Mouse (Mus musculus) midbrain, embryonic 14.5 days (tissue): ENCODE results near the gene Fibcd1. TPM values are rescaled to one million over a fixed set of nuclear protein-coding genes. Genes with fewer than 3 reads are reported as not detected.

Source experiments
- ATAC-seq: fragments of 200-750 bp; cut with Nextera tagmentation; 2 replicates; pipeline ENCODE4 v1.8.0; 2017; ENCODE audit warnings: moderate number of reproducible peaks, moderate library complexity; ENCODE audit not compliant: low FRiP score, low TSS enrichment
- DNase-seq: peaks from one replicate; pipeline ENCODE4 v3.0.0-alpha.2; 2015
- H3K27ac ChIP-seq: fragments of 300-500 bp; sonication (generic); replicated peaks from 2 replicates; pipeline ENCODE4 v1.5.1; 2014; ENCODE audit warnings: mild to moderate bottlenecking, low read depth, low read length, moderate library complexity
- H3K27me3 ChIP-seq: fragments of 300-500 bp; sonication (generic); 2 replicates; pipeline ENCODE4 v1.6.1; 2014; ENCODE audit warnings: low read length, control low read depth, mixed read lengths; ENCODE audit not compliant: control insufficient read depth, insufficient read depth
- H3K36me3 ChIP-seq: fragments of 300-500 bp; sonication (generic); 2 replicates; pipeline ENCODE4 v1.6.1; 2014; ENCODE audit warnings: low read length, control low read depth; ENCODE audit not compliant: control insufficient read depth, insufficient read depth
- H3K4me1 ChIP-seq: fragments of 300-500 bp; sonication (generic); 2 replicates; pipeline ENCODE4 v1.6.1; 2014; ENCODE audit warnings: mild to moderate bottlenecking, antibody characterized with exemption, low read length, control low read depth; ENCODE audit not compliant: control insufficient read depth, insufficient read depth
- H3K4me2 ChIP-seq: fragments of 300-500 bp; sonication (generic); 2 replicates; pipeline ENCODE4 v1.6.1; 2014; ENCODE audit warnings: mild to moderate bottlenecking, low read length, moderate library complexity
- H3K4me3 ChIP-seq: fragments of 300-500 bp; sonication (generic); replicated peaks from 2 replicates; pipeline ENCODE4 v1.5.1; 2014; ENCODE audit warnings: low read depth, low read length
- H3K9ac ChIP-seq: fragments of 300-500 bp; sonication (generic); replicated peaks from 2 replicates; pipeline ENCODE4 v1.6.1; 2014; ENCODE audit warnings: mild to moderate bottlenecking, low read length, moderate library complexity
- H3K9me3 ChIP-seq: fragments of 300-500 bp; sonication (generic); 2 replicates; pipeline ENCODE4 v1.6.1; 2016; ENCODE audit warnings: low read length, control low read depth, mixed read lengths; ENCODE audit not compliant: control insufficient read depth
- whole genome bisulfite sequencing: fragments of 180-500 bp; shearing (Covaris S2); extraction: QIAGEN DNeasy Blood & Tissue Kit; methylation state at CpG from one replicate; pipeline ENCODE4 v1.1.7; 2014; 5-methylcytosine and 5-hydroxymethylcytosine counted together
- polyA plus RNA-seq: library from polyadenylated mRNA; unstranded; fragments of >200 nt; fragmentation: Nextera tagmentation; extraction: Ambion mirVana; gene quantifications from 2 replicates; pipeline ENCODE4 v1.2.1, GENCODE M21; 2014

Gene Fibcd1
- polyA plus RNA-seq, 1 experiment from 2014 or later, result 14.8 TPM

DNA sequence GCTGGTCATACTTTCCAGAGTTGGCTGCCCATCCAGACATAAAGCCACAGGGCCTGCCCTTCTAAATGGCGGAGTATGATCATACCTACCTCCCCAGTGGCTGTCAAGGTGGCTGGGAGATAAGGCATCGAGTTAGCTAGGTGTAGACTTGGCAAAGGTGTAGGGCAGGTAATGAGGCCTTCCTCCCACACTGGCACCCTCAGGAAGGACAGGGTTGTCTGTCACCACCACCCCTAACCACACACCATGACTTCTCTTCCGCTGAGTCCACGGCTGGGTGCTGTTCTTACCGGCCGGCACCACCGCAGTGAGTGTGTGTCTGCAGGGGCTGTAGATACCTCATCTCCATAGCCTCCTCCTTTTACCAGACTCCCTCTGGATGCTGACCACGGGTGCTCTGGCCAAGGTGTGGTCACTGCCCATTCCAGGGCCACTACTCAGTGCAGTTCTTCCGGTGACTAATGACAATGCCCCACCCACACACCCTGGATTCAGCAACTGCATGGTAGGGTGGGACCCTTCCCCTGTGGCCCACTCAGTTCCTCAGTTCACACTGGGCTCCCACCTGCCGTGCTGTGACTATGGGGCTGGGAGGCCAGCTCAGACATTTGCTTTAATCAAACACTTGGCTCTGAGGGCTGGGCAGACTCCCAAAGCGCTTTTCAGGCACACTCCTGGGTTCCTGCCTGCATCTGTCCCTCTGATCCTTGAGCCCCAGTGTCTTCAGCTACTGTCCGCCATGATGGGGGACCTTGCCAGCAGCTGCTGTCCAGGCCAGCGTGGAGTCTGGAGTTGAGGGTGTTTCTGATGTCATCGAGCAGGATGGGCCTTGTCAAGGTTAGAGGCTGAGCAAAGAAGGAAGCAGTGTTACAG lies 34.5 kb downstream of the Fibcd1 start:
- H3K27me3 ChIP-seq, result no peaks in the 10 kb centered on the region
- 89% methylated on average over 14 of the region's 14 CpGs for WGBS
- no peak overlapping the region for H3K4me2 ChIP-seq
- no peak overlapping the region for H3K27ac ChIP-seq
- ATAC-seq (no peak), DNase-seq (no peak)
- H3K9me3 ChIP-seq, result no peaks in the 10 kb centered on the region
- H3K36me3 ChIP-seq, result no peaks in the 10 kb centered on the region
- H3K4me3 ChIP-seq, result no peak overlapping the region
- no peak overlapping the region for H3K9ac ChIP-seq
- peaks cover 46% of the 10 kb centered on the region for H3K4me1 ChIP-seq

GRCm38 (mm10) chr2:31810444-31810843 lies 35.4 kb downstream of the Fibcd1 start, which contains the start of gene Qrfp:
Qrfp (minus strand) TSS chr2:31810580.
- H3K36me3 ChIP-seq, result no peaks in the 10 kb centered on the region
- H3K4me2 ChIP-seq, result no peak within 1 kb of the TSS; the same call in 1 of the 2 replicates
- no peaks in the 10 kb centered on the region for H3K9me3 ChIP-seq
- ATAC-seq (no peak), DNase-seq (no peak)
- H3K4me3 ChIP-seq, result no peak within 1 kb of the TSS
- H3K27ac ChIP-seq, result peak within 1 kb of the TSS; percentile 26; the same call in 1 of the 2 replicates
- no peaks in the 10 kb centered on the region for H3K27me3 ChIP-seq
- no peak within 1 kb of the TSS for H3K9ac ChIP-seq
- peaks cover 55% of the 10 kb centered on the region for H3K4me1 ChIP-seq
- 33% methylated on average over 12 of the region's 12 CpGs for WGBS

DNA sequence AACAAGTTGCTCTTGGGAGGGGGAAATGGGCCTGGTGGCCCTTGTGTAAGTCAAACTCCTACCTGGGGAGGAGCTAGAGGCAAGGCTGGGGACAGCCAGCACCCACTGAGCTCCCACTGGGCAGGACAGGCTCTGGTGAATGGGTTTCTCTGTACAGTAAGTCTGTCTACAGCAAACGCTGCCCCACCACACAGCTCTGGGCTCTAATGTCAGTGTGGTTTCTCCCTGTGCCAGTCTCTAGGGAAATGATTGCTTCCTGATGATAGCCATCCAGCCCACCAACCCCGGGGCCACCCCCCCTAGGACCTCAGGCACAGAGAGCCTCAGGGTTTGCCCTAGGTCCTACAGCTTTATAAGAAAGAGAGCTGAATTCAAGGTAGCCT lies 36.5 kb downstream of the Fibcd1 start:
- no peaks in the 10 kb centered on the region for H3K27me3 ChIP-seq
- H3K4me3 ChIP-seq, result no peak overlapping the region
- H3K4me2 ChIP-seq, result no peak overlapping the region; the same call in 1 of the 2 replicates
- peaks cover 59% of the 10 kb centered on the region for H3K4me1 ChIP-seq
- ATAC-seq, result no peak
- no peak for DNase-seq
- 34% methylated on average over 2 of the region's 2 CpGs for WGBS
- H3K9me3 ChIP-seq, result no peaks in the 10 kb centered on the region
- no peaks in the 10 kb centered on the region for H3K36me3 ChIP-seq
- H3K9ac ChIP-seq, result no peak overlapping the region
- no peak overlapping the region; the same call in 1 of the 2 replicates for H3K27ac ChIP-seq

DNA sequence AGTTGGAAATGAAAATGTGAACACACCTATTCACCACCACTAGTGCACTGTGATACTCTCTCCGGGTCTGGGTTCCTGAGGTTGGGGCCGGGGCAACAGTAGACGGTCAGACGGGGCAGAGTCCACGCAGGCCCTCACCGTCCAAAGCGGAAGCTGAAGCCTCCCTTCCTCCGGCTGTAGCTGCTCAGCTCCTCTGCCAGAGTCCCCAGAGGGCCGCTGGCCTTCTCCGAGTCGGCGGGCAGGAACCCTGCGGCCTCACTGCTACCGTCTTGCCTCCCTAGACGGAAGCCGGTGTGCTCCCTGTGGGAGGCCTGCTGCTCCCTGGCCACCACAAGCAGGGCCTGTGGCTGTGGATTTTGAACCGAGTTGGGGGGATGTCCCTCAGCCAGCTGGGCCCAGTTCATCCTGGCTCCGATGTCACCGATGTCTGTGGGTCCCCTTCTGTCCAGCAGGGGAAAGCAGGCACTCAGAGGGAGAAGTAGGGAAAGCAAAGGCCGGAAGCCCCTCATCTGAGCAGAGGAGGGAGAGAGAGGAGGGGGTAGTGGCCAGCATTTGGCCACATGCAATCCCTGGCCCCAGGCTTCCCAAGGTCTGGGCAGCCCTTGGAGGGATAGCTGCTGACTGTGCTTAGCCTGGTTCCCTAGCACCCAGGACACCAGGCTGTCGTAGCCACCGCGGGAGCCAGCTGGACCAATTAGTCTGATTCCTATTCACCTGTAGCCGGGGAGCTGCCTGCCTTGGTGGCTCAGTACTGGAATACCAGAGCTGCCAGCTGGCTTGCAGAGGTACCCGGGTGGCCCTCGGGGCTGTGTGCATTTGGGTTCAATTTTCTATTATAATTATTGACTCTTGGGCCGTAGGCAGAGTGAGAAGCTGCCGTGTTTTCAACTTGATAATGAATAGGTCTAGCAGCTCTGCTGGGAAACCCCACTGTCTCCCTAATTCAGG lies 37.1 kb downstream of the Fibcd1 start:
- H3K27me3 ChIP-seq, result no peaks in the 10 kb centered on the region
- H3K4me2 ChIP-seq, result no peak overlapping the region
- ATAC-seq, result no peak
- H3K9ac ChIP-seq, result no peak overlapping the region
- H3K4me1 ChIP-seq, result peaks cover 59% of the 10 kb centered on the region
- H3K27ac ChIP-seq, result peak overlapping the region; percentile 83
- H3K9me3 ChIP-seq, result no peaks in the 10 kb centered on the region
- DNase-seq, result peak; percentile 60
- H3K4me3 ChIP-seq, result no peak overlapping the region
- 29% methylated on average over 28 of the region's 28 CpGs for WGBS
- peaks cover 5% of the 10 kb centered on the region; the same call in 1 of the 2 replicates for H3K36me3 ChIP-seq

DNA sequence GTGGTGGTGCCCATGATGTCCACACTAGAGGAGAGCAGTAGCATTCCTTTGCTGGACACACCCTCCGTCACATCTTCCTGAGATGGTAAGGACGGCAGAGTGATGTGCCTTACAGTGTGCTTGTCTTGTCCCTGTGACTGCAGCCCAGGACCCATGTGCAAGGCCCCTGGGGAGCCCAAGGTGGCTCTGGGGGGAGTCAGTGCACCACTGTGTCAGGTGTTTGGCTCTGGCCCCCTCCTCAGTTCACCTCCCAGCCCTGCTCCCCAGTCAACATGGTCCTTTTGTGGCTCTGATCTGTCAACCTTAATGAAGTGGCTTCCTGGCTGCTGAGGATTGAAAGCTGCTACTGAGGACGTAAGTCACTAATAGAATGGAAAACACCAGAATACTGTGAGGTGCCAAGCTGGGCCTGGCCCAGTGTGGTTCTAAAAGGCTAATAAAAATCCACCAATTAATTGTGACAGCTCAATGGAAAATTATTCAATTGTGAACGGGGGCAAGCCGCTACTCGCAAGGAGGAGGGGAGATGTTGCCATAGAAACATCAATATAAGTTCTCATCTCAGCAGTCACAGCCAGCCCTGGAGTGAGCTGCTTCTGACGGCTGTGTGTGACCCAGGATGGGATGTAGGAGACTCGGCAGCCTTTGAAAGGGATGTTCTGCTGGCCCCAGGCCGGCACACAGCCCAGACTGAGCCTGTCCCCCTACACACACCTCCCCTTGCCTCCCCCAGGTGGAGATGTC lies 39.0 kb downstream of the Fibcd1 start:
- ATAC-seq (peak; percentile 35; the same call in 1 of the 2 replicates), DNase-seq (peak; percentile 80)
- Histone ChIP-seq H3K4me1 (peaks cover 59% of the 10 kb centered on the region), H3K9ac (peak overlapping the region; percentile 7; the same call in 1 of the 2 replicates), H3K27me3 (no peaks in the 10 kb centered on the region), H3K9me3 (no peaks in the 10 kb centered on the region), H3K27ac (peak overlapping the region; percentile 83), H3K36me3 (peaks cover 23% of the 10 kb centered on the region), H3K4me3 (no peak overlapping the region), H3K4me2 (peak overlapping the region; percentile 28)
- 11% methylated on average over 9 of the region's 9 CpGs for WGBS

DNA sequence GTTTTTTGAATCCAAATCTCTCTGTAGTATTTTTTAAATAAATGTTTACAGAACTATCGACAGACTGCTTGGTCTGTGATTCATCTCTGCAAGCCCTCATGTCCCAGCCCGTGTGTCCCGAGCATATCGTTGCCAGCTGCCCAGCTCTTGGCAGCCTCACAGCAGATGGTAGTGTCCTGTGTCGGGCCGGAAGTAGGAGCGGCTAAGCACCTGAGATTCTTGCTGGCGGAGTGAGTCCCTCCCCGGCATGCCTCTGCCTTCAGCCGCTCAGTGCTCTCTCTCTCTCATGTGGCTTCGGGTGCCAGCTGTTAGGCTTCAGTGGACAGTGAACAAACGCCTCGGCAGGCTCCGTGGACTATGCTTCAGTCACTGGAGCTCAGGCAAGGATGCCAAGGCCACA lies 42.3 kb downstream of the Fibcd1 start:
- Histone ChIP-seq H3K9ac (no peak overlapping the region), H3K27me3 (no peaks in the 10 kb centered on the region), H3K36me3 (peaks cover 56% of the 10 kb centered on the region), H3K4me2 (no peak overlapping the region), H3K27ac (no peak overlapping the region), H3K4me3 (no peak overlapping the region), H3K4me1 (peaks cover 35% of the 10 kb centered on the region), H3K9me3 (no peaks in the 10 kb centered on the region)
- no peak for ATAC-seq
- DNase-seq, result no peak
- WGBS, result 86% methylated on average over 14 of the region's 14 CpGs

DNA sequence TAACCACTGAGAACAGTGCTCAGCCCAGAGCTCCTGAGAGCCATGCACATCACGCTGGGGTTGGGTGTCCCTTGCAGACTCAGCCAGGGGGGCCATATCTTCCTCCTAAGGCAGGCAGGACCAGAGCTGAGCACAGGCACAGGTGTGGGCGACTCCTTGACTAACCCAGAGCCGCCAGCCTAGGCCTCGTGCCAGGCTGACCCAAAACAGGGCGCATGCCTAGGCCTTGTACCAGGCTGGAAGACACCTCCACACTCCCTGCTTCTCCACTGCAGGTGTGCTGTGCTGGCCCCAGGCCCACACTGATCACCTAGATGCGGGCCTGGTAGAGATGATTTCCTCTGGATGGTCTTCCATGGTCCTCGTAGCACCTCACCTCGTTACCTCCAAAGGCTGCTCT lies 43.0 kb downstream of the Fibcd1 start:
- Histone ChIP-seq H3K4me2 (no peak overlapping the region), H3K27me3 (no peaks in the 10 kb centered on the region), H3K9me3 (no peaks in the 10 kb centered on the region), H3K4me1 (peaks cover 28% of the 10 kb centered on the region), H3K4me3 (no peak overlapping the region), H3K9ac (no peak overlapping the region), H3K27ac (no peak overlapping the region), H3K36me3 (peaks cover 63% of the 10 kb centered on the region)
- DNase-seq (no peak), ATAC-seq (no peak)
- 93% methylated on average over 8 of the region's 8 CpGs for WGBS

GRCm38 (mm10) chr2:31801416-31801815 lies 44.4 kb downstream of the Fibcd1 start:
- H3K36me3 ChIP-seq, result peaks cover 76% of the 10 kb centered on the region
- H3K27me3 ChIP-seq, result no peaks in the 10 kb centered on the region
- no peak overlapping the region for H3K9ac ChIP-seq
- 89% methylated on average over 9 of the region's 9 CpGs for WGBS
- H3K4me1 ChIP-seq, result peaks cover 14% of the 10 kb centered on the region
- H3K27ac ChIP-seq, result no peak overlapping the region
- no peak for ATAC-seq
- H3K4me2 ChIP-seq, result no peak overlapping the region
- H3K4me3 ChIP-seq, result no peak overlapping the region
- no peaks in the 10 kb centered on the region for H3K9me3 ChIP-seq
- DNase-seq, result no peak
